Mouse (Mus musculus): ENCODE measurements around the gene Gm28308.

The Gm28308 gene

DNA sequence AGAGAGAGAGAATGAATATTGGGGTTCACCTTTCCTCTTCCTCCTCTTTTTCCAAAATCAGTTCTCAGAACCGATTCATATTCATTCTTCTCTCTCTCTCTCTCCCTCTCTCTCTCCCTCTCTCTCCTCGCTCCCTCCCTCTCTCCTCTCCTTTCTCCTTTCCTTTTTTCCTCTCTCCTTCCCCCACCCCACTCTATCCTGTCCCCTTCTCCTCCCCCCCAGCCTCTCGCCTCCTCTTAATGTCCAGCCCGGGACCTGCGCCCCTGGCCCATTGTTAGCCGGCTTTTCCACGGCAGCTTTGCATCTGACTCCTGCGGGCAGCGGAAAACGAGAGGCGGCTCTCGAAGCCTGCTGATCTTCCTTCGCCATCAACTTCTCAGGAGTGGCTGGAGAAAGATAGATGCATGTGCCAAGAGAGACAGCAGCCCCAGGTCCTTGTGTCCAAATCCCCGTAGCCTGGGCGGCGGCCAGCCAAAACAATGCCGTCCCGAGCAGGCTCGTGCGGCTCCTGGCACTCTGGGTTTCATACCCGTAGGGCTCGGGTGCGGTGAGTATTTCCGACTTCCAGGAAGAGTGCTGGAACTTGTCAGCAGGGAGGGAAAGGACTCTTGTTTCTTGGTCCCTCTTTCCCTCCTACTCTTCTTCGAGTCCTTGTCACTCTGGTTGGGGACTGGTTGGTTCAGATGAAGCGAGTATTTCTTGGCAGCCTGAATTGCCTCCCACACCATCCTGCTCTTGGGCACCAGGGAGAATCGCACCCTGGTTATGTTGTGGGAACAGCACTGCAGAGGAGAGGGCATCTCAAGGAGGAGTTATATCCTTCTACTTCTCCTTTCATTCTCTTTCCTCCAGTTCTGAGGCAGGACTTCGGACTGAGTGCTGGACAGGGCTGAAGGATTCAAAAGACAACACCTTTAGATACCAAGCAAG, 47.4 kb downstream of the Gm28308 start:
- DNase-seq, result no peak

DNA sequence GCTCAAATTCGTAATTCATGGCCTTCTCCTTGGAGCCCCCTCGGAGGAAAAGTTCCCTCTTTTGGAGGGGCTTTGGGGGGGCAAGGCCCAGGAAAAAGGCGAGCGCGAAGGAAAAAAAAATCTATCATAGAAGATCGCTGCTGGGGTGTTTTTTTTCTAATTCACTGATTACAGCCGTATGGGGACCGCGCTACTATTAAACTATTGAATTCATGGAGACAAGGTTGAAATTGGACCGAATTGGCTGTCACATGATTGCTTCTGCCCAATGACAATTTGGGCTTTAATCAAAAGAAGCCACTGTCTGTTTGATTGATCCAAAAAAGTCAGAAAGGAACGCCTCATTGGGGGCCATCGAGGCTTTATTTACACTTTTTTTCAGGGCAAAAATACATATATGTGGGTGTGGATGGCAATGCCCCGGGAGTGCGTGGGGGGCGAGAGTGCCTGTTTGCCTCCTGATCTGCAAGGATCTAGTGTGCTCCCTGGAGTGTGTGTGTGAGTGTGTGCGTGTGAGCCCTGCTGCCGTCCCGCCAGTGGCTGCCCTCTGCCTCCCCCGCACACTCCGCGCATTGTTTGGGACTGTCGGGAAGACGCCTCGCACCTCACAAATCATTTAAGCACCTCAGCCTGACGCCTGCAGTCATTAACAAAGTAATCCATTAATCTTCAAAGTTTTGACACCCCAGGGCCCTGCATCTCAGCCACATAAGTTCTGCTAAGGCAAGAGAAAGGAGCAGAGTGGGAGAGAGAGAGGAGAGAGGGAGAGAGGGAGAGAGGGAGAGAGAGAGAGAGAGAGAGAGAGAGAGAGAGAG, 48.3 kb downstream of the Gm28308 start, which contains the start of gene Hoxa2:
Gene Hoxa2, minus strand, starts transcription at position 206 of the 815 bp plus-strand sequence.
- no peak for DNase-seq

DNA sequence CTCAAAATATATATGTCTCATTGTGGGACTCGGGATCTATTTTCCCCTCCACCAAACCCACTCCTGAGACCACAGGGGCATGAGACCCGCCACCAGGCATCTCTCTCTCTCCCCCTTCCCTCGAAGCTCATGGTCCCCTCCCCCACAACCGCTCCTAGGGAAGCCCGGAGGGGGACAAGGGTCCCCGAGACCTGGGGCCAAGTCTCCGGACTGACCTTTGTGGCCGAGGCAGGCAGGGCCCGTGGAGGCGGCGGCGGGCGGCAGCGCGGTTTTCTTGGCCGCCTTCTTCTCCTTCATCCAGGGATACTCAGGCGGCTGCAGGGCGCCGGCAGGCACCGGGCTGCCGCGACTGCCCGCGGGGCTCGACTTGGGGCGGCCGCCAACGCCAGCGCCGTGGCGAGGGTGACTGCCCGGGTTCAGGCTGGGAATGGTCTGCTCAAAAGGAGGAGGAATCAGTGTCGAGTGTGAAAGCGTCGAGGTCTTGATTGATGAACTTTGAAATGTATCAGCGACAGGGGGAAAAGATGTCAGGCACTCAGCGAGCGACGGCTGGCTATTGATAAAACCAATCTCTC, 49.0 kb downstream of the Gm28308 start:
- no peak for DNase-seq

DNA sequence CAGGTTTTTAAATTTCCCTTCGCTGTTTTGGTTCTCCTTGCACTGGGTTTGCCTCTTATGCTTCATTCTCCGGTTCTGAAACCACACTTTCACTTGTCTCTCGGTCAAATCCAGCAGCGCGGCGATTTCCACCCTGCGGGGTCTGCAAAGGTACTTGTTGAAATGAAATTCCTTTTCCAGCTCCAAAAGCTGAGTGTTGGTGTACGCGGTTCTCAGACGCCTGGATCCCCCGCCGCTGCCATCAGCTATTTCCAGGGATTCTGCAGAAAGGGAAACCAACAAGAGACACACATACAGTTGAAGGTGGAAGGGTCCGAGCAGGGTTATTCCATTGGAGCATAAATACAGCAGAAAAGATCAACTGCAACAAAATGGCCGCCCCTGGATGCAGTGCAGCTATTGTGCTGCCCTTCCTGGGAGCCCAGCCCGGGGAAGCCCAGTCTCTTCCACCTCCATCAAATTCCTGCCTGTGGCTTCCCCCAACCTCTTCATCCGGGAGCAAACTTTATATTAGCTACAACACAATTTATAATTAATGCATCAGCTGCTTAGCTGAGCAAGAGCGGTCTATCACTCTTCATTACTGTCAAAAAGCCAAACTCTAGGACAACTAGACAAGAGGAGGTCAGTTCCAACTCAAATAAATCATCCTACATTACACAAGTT, 49.6 kb downstream of the Gm28308 start:
- no peak for DNase-seq

DNA sequence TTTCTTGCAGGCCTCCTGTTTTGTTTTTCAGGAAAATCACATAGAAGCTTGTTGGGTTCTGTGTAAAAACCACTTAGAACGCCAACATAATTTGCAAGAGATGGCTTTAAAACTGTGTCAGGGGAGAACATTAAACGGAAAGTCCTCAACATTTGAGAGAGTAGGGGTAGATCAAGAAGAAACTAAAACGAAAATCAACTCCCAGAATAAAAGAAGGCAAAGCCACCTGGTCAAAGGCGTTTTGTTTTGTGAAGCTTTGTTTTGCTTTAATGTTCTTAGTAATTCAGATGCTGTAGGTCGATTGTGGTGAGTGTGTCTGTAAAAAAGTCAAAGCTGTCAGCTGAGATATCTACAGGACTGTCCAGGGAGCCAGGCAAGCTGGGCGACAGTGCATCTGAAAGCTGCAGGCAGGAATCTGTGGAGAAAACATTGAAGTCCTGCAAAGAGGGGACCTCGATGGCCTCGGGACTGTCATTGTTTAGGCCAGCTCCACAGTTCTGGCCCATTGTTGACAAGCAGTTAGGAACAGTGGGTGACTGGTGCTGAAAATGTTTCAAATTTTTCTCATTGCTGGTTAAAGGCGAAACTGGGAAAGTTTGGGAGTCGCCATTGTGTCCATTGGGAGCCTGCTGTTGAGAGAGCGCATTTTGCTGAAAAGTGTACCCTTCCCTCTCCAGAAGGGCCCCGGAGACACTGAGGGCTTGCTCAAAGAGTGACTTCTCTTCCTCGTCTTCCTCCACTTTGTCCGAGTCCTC, 50.4 kb downstream of the Gm28308 start:
- no peak for DNase-seq

DNA sequence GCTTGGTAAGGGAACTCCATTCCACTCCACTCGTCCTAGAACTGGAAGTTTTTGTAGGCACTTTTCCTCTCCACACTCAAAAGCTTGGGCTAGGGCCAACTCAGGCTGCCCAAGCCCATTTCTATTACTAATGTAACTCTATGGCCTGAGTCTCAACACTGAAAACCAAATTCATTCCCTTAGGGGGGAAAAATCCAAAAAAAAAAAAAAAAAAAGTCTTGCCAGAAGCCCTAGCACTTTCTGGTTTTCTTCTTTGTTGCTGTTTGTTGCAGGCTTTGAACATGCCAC, 51.1 kb downstream of the Gm28308 start:
- no peak for DNase-seq

DNA sequence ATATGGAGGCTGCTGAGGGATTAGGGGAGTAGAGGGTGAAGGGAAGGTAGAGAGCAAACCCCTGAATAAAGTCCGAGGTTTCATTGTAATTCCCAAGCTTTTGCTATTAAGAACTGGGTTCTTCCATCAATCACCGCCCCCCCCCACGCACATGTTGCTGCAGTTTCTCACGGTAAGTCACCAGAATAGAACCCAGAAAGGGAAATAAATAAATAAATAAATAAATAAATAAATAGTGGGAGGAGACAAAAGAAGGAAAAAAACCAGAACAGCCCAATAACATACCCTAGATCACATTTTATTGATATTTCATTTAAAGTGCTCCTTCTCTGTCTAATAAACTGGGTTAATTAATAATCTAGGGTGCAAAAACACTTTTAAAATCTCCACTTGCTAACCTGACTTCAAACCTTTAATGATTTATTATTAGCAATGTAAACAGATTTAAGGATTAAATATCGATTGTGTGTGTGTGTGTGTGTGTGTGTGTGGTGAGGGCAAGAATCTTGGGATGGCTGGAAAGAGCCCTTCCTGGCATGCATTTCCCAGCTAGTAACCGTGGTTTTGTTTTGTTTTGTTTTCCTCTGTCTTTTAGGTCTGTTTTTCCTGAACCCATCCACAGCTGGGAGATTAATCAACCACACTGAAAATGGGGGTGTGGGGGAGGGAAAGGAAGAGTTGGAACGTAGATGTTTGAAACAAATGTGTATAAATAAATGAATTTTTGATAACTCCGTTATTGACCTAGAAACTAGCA, 51.6 kb downstream of the Gm28308 start:
- no peak for DNase-seq

DNA sequence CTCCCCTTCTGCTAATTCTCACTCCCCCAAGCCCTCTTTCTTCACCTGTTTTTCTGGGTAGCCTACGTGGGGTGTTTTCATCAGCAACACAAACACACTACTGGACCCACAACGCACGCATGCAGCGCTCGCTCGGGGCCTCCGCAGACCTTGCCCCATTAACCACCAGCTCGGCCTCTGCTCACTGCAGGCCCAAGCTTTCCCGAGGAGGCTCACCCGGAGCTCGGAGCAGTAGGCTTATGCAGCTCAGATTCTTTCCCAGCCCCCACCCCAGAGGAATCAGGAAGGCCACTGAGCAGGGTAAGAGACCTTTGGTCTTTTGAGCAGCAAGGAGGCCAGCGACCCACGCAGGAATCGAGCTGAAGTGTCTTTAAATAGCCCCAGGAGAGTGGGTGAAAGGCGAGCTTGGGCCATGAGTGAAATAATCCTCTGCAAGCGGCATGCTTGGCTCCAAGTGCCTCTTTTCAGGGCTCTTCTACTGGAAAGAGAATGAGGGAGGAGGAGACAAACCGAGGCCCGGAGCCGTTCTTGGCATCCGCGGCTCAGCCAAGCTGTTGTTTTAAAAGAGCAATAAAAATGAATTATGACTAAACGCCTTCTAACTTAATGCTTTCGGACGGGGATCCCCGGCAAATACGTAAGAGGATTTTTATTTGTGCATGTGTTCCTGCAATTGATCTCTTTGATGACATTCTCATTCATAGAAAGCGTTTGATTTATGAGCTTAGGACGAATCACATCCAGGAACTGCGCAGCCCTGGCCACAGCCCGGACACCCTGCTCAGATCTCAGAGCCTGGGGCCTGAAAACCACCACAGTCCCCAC, 52.4 kb downstream of the Gm28308 start:
- no peak for DNase-seq

DNA sequence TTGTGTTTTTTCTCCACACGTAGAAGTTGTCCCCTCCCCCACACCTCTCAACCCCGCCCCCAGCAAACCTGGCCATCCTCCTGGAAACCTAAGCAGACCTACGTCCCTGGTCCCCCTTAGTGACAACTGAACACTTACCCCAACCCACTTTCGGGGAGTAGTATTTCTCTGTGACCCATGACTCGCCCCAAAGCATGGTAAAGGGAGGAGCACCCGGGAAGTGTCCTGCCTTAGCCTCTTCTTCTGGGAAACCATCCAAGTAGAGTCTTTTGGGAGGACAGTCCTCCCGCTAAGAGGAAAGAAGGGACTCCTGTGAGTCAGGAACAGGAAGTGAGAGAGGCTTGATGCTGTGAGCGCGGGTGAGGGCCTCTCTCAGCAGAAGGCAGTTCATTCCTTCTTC, 53.2 kb downstream of the Gm28308 start:
- DNase-seq, result no peak

DNA sequence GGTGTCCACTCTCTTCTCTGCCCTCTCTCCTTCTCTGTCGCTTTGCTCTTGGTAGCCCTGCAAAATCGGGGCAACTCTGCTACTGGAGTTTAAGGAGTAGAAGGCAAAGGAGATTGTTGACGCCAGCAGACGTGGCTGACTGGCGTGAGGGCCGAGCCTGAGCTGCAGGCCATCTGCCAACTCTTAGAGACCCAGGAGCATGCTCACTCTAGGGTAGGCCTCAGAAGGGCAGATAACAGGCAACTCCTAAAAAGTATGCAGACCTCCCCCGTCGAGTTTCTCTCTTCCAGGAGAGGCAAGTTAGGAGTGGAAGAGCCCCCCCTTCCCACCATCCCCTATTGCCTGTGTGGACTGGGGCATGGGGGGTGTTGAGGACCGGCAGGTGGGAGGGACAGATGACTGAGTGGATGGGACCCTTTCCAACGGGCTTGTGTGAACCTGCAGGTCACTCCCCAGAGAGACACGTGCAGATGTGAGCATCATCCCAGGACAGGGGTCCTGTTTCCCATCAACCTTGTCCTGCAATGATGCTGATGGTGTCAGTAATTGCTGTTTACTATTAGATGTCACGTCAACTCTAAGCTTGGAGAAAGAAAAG, 53.9 kb downstream of the Gm28308 start:
- no peak for DNase-seq

DNA sequence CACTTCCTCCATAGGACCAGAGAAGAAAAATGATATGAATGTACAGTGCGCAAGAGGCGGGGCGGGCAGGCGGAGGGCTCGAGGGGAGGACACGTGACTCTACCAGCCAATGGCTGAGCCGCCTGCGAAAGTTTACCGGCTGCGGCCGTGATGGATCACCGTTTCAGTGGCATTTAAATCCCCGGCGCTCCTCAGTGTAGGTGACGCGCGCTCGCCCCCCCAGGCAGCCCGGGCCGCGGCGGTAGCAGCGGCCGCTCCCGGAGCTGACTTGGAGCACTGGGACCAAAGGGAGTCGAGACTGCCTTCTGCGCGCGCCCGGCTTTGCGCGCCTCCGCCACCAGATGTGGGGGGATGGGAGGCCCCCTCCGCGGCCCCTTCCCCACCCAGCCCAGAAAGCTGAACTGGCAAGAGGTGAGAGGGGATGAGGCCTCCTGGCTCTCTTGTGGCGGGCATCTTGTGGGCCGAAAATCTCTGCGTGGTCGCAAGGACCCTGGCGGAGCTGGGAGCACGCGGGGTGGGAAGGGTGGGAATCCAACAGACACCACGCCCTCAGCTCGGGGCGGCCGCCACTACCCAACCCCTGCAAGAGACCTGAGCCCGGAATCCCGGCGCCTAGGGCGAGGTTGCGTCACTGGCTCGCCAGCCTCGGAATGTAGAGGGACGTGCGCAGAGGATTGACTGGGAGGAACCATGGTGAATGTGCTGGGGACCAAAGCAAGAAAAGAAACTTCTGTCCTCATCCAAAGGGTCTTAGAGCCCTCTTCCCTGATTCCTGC, 54.7 kb downstream of the Gm28308 start, which contains the start of gene Hoxa1:
Gene Hoxa1, minus strand, starts transcription at position 42 of the 776 bp plus-strand sequence.
- DNase-seq, result peak; percentile 56 to 73

DNA sequence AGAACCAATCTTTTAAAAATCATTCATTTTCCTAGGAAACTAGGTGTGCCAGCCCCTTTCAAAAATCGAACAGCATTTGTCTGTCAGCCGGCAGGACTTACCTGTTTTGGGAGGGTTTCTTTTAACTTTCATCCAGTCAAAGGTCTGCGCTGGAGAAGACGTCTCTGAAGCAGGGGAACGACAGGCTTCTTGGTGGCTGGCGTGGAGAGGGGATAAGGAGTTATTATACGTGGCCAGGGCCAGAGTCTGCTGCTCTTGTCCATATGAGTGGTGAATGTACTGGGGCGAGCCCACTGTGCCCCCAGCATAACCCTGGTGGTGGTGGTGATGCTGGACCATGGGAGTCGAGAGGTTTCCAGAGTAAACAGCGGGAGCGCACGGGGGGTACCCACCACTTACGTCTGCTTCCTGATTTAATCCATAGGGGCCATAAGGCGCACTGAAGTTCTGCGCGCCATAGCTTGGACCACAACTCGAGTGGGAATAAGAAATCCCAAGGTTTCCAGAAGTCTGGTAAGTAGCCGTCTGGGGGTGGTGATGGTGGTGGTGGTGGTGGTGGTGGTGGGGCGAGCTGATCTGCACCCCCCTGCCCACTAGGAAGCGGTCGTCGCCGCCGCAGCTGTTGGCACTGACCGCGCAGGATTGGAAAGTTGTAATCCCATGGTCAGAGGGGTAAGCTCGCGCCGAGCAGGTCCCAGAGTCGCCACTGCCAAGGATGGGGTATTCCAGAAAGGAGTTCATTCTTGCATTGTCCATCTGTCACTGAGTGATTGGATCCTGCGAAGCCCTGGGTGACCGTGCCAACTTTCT, 55.5 kb downstream of the Gm28308 start:
- no peak for DNase-seq

DNA sequence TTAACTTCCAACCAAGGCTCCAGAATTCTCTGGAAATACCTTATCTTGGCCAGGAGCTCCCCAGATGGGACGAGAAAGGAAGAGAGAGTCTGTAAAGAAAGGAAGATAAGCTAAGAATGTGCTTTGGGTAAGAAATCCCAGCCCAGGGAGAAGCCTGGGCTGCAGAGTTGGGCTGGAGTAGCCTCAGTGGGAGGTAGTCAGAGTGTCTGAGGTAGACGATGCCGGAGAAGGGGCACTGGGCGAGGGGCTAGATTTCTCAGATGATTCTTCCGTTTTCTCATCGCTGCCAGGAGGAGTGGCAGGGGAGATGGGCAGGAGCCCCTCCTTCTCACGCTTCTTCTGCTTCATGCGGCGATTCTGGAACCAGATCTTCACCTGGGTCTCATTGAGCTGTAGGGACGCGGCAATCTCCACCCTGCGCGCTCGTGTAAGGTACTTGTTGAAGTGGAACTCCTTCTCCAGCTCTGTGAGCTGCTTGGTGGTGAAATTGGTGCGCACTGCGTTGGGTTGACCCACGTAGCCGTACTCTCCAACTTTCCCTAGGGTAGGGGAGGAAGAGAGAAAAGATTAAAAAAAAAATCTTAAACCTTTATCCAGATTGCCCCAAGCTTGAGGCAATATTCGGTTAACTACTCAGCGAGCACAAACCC, 56.5 kb downstream of the Gm28308 start:
- DNase-seq, result no peak

DNA sequence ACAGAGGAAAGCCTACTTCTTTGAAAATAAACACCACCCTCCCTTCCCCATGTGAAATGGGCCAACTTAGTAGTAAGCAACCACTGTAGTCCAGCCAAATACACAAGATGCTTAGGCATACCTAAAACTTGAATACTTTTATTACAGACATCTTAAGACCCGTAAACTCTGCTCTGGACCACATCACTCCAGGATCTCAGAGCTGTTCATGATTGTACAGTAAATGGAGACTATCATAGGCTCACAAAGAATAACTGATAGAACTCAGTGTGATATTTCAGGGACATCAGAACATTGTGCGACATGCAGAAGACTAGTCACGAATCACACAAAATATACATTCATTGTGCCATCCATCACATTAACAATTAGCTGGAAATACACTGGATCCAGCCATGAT, 57.7 kb downstream of the Gm28308 start:
- no peak for DNase-seq

DNA sequence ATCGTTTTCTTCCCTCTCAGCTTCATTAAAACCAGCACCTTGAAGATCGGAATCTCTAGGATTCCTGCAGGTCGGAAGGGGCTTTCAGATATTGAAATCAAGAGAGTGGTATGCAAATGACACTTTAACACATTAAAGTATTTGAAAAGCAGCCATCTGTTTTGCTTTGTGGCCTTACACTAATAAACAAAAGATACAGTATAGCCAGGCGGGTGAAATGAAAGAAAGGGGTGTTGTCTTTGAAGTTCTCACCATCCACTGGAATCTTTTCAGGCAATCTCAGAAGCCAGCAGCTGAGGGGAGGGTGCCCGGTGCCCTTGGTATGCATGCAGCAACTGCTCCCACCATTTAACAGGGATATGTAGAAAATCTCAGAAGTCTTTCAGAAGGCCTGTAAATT, 59.1 kb downstream of the Gm28308 start:
- DNase-seq, result no peak

DNA sequence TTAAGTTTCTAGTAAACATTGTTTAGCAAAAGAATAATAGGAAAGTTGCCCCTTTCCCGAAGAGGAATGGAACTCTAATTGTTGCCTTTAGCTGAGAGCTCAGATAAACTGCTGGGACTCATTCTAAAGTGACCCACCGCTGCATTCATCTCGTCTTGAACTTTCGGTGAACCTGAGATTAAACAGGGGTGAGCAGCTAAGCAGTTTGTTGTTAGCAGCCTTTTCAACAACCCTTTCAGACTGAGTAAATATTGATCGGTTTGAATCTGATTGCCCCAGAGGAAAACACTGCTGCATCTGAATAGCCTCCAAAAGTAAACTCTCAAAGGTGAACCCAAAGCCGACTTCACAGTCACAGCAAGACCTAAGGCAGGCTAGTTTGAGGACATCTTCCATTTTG, 59.9 kb downstream of the Gm28308 start:
- no peak for DNase-seq

DNA sequence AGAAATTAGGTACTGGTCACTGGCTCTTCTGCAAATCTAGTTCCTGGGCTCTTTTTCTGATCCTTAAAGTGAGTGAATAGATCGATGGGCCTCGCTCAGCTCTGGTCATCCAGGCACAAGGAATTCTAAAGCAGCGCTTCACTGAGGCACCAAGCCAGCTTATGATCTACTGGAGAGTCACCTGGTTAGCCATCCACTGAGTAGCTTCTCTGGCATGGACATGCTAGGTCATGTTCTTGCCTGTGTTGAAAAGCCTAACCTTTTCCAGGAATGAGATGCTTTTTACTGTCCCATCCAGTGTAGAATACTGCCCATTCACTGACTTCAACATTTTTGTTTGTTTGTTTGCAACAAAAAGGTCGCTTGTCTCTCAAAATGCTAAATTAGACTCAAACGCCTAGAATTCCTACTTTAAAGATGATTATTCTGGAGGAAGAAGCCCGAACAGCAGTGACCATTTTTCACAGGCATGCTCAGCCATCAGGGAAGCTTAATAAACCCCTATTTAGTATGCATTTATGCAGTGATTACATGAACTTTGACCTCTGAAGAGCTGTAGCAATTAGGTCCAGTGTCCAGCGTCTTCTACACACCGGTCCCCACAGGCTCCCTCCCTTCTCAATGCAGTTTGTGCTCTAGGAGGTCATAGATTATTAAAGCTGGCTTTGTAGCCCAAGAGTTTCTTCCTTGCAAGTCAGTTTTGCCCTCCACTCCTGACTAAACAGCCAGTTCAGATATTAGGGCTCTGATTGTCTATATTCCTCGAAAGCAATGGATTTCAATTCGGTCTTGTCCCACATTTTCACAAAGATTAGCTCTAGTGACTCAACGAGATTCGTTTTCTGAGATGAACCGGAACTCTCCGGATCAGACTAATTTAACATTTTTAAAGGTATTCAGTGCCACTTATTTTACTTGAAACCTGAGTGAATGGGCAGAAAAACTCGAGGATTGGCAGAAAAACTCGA, 60.6 kb downstream of the Gm28308 start:
- no peak for DNase-seq
